Mouse (Mus musculus): Measurements from ENCODE around the gene Olfr638.
"Not testable (repeated sequence)": the region's sequence is repeated elsewhere in the genome, so short reads cannot be mapped to it uniquely, and the experiment has no call there.

Olfr638 gene

GRCm38 (mm10) chr7:103998446-103998845, at the start of gene Olfr638:
Gene Olfr638 (plus strand): TSS chr7:103998746.
- in situ Hi-C loops (cut with MboI, MseI) = no loop called here

DNA sequence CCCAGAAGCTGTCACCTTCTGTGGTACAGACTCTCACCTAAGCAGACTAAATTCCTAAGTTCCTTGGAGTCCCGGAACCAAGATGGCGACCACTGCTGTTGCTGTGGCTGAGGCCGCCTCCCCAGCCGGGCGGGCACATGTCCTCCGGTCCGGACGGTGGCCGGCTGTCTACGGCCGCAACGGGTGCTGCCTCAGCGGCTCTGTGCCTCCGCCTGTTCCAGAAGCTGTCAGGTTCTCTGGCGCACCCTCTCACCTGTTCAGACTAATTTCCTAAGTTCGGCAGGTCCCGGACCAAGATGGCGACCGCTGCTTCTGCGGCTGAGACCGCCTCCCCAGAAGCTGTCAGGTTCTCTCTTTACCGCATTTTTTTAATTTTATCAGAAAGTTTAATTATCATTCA, 31.7 kb upstream of the Olfr638 start:
- in situ Hi-C loops (cut with MboI, MseI) = not testable (repeated sequence)

DNA sequence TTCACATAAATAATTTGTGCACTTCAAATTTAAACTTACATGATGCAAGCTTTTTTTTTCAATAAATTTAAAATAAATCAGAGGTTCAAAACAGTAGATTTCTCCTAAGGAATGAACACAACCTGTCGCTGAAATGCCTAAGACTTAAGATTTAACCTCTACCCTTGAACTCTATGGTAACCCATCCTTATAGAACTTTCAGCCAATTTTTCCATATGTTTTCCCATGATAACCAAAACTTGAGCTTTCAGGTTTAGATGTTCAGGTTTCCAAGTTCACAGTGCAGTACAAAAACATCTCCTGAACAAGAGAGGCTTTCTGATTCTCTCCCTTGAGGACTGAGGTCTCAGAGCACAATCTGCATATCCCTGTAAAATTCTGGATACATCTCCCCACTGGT, 27.7 kb upstream of the Olfr638 start, which contains the start of gene Olfr635:
Gene Olfr635 (plus strand): TSS at position 301 of the 400 bp plus-strand sequence.
- in situ Hi-C loops (cut with MboI, MseI) = no loop called here

DNA sequence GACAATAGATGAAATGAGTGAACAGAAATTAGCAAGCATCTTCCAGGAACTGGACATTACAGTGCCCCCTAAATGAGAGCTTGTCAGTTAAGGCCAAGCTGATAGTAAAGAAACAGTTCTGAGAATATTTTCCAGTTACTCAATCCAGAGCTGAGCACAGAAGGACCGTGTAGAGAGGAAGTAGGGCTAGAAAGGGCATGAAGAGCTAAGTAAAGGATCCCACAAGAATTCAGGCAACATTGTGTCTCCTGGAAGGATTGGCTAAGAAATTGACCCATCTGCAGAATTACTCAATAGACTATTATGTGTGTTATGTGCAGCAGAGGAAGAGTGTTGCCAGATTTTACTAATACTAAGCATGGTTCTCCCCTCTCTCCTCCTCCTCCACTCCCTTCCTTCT, 26.8 kb upstream of the Olfr638 start:
- in situ Hi-C loops (cut with MboI, MseI) = no loop called here

DNA sequence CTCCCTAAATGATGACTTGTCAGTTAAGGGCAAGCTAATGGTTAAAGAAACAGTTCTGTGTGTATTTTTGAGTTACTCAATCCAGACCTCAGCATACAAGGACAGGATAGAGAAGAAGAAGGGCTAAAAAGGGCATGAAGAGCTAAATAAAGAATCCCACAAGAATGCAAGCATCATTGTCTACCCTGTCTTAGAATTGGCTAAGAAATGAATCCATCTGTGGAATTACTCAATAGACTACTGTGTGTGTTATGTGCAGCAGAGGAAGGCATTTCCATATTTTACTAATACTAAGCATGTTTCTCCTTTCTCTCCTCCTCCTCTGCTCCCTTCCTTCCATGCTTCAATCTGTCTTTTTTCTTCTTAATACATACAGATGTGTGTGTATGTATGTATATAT, 578 bp downstream of the Olfr638 start:
- in situ Hi-C loops (cut with MboI, MseI) = no loop called here

- in situ Hi-C loops (cut with MboI, MseI) = no loop called here
Observed at GRCm38 (mm10) chr7:104017203-104017602, 18.7 kb downstream of the Olfr638 start, which contains the start of gene Olfr639. Gene Olfr639 (minus strand): TSS chr7:104017303.

DNA sequence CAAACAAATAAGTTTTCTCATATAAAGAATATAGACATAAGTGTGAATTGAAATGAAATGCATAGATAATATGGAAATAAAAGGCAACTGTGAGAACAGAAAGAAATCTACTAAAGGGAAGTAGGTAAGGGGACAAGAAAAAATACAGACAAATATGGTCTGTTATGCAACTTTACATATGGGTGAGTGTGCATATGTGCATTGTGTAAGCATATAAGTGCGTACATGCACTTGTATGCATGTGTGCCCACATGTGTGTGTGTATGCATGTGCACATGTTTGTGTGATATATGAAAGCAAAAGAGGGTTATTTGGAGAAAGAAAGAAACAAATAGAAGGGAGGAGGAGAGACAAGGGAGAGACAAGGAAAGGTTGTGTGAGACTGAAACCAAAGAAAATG, 20.4 kb downstream of the Olfr638 start:
- in situ Hi-C loops (cut with MboI, MseI) = no loop called here

DNA sequence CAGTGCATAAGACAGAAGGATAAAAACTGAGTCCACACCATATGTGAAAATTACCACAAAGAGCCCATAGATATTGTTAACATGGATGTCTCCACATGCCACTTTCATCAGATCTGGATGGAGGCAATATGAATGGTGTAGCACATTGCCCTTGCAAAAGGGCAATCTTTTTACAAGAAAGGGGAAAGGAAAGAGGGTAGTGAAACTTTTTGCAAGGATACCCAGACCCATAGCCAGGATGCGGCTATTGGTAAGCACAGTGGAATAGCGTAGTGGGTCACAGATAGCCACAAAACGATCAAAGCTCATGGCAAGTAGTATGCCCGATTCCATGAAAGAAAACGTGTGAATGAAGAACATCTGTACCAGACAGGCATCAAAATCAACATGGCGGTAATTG, 23.1 kb downstream of the Olfr638 start:
- in situ Hi-C loops (cut with MboI, MseI) = no loop called here

DNA sequence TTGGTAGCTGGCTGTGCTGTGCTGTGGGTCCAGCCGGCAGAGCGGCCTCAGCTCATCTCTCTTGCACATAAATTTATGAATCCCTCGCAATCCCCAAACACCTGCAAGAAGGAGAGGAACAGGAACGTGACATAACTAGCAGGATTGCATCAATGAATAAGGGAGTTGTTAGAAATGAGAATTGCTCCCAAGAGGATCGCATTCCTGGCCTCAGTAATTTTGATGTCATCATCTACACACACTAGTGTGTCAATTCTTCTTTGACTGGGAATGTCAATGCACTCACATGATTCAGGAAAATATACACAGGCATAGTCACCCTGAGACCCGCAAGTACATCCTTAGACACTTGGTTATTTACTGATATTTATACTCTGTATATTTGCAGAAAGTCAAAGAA, 26.9 kb downstream of the Olfr638 start, which contains the start of gene Olfr640:
Gene Olfr640 (minus strand): TSS at position 101 of the 400 bp plus-strand sequence.
- in situ Hi-C loops (cut with MboI, MseI) = no loop called here

DNA sequence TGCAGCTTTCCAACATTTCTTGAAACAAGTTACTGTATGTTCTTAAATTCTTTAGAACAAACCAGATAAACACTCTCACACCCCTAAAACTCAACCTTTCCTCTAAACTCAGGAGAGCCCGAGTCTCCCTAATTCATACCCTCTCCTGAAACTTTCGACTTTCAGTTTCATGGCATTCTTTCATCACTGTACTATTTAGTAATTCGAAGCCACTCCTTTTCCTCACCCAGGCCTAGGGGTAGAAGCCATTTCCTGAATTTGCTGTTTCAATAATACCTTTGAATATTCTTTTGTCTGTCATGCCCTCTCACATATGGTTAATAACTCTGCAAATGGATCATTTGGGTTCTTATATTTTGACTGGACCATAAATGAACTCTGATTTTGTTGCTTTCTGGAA, 28.4 kb downstream of the Olfr638 start:
- in situ Hi-C loops (cut with MboI, MseI) = no loop called here

GRCm38 (mm10) chr7:104035145-104035544, 36.6 kb downstream of the Olfr638 start, which contains the start of gene Olfr641:
Gene Olfr641 (plus strand): TSS chr7:104035445.
- in situ Hi-C loops (cut with MboI, MseI) = no loop called here

GRCm38 (mm10) chr7:104050745-104051144, 52.2 kb downstream of the Olfr638 start:
- in situ Hi-C loops (cut with MboI, MseI) = no loop called here

- in situ Hi-C loops (cut with MboI, MseI) = no loop called here
Observed at GRCm38 (mm10) chr7:104052566-104052965, 54.0 kb downstream of the Olfr638 start, which contains the start of gene Olfr642. Gene Olfr642 (minus strand): TSS chr7:104052666.
